Mouse (Mus musculus): ENCODE measurements around the gene Rpl3l. TPM values are rescaled to one million over a fixed set of nuclear protein-coding genes. Genes with fewer than 3 reads are reported as not detected.

Rpl3l gene
- polyA plus RNA-seq (2014; fragmentation: Nextera tagmentation; extraction: Ambion mirVana) = 0.20 TPM in 1 of 2 replicates, not detected in the other

DNA sequence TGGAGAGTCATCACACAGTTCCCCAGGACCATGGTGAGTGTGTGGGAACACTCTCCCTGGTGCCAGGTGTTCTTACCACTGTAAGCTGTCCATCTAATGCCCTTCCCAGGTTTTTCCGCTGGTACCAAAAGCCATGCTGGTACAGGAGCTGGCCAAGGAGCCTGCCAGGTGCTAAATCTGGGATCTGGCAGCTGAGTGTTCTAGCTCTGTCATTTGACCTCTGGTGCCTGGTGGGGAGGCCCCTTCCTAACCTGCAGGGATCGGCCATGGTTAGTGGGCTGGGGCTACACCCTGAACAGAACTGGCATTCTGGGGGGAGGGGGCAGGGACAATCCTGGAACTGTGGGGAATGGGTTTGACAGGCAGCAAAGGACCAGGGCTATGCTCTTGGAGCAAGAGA is at the start of gene Rpl3l:
Gene Rpl3l, plus strand, starts transcription at position 203 of the 400 bp plus-strand sequence.
- no peak within 1 kb of the TSS for H3K4me3 ChIP-seq (ENCODE audit: low read depth, low read length)
- H3K9ac ChIP-seq (replicated peaks; ENCODE audit: low read depth, low read length) = no peak within 1 kb of the TSS
- H3K9me3 ChIP-seq (ENCODE audit: control insufficient read depth, low read length) = no peaks in the 10 kb centered on the region
- 81% methylated on average over 2 of the region's 2 CpGs for WGBS
- H3K4me1 ChIP-seq (ENCODE audit: control insufficient read depth, insufficient read depth, low read length) = peaks cover 11% of the 10 kb centered on the region
- H3K27me3 ChIP-seq (ENCODE audit: control insufficient read depth, insufficient read depth, low read length) = no peaks in the 10 kb centered on the region
- no peak for ATAC-seq (ENCODE audit: low read depth)
- no peaks in the 10 kb centered on the region for H3K36me3 ChIP-seq (ENCODE audit: control insufficient read depth, insufficient read depth, low read length)
- H3K4me2 ChIP-seq (ENCODE audit: low read depth, low read length) = no peak within 1 kb of the TSS
- H3K27ac ChIP-seq (ENCODE audit: low read depth, low read length) = no peak within 1 kb of the TSS

DNA sequence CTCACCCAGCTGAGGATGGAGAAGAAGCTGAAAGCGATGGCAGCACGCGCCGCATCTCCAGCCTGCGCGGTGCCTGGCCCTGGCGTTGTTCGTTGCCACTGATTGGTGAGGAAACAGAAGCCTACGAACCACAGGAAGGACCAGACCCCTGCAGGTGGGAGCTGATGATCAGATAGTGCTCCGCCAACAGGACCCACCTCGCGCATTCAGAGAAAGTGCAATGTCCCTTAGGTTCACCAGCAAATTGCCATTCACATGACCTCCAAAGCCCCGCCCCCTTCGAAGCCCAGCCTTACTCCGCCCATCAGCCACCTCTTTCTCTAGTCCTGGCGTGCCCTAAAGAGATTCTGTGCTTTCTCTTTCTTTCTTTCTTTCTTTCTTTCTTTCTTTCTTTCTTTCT is 41.1 kb upstream of the Rpl3l start:
- Histone ChIP-seq H3K27ac (ENCODE audit: low read depth, low read length) (no peak overlapping the region), H3K4me1 (ENCODE audit: control insufficient read depth, insufficient read depth, low read length) (peaks cover 15% of the 10 kb centered on the region; the same call in 1 of the 2 replicates), H3K36me3 (ENCODE audit: control insufficient read depth, insufficient read depth, low read length) (peaks cover under 1% of the 10 kb centered on the region; the same call in 1 of the 2 replicates), H3K27me3 (ENCODE audit: control insufficient read depth, insufficient read depth, low read length) (peaks cover 13% of the 10 kb centered on the region), H3K9me3 (ENCODE audit: control insufficient read depth, low read length) (no peaks in the 10 kb centered on the region), H3K9ac (replicated peaks; ENCODE audit: low read depth, low read length) (no peak overlapping the region), H3K4me3 (ENCODE audit: low read depth, low read length) (no peak overlapping the region), H3K4me2 (ENCODE audit: low read depth, low read length) (no peak overlapping the region)
- WGBS = 34% methylated on average over 16 of the region's 16 CpGs
- no peak for ATAC-seq (ENCODE audit: low read depth)

DNA sequence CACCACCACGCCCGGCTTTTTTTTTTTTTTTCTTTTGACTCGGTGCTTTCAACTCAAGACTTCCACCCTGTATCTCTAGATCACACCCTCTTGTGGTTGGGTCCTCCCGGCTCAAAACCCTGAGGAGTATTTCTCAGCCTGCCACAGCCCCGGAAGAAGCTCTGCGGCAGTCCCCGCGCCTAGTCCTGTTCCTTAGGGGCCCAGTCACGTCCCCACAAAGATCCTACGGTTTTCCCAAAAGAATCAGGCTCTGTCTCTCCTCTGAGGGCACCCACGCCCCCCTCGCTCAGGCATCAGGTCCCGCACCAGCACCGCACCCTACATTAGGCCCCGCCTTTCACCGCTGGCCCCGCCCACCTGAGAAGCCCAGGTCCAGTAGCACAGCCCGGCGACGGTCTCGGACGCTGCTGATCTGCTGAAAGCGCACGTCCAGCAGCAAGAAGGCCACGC is 40.4 kb upstream of the Rpl3l start:
- Histone ChIP-seq H3K4me1 (ENCODE audit: control insufficient read depth, insufficient read depth, low read length) (peaks cover 15% of the 10 kb centered on the region; the same call in 1 of the 2 replicates), H3K4me2 (ENCODE audit: low read depth, low read length) (peak overlapping the region; percentile 72), H3K36me3 (ENCODE audit: control insufficient read depth, insufficient read depth, low read length) (no peaks in the 10 kb centered on the region), H3K4me3 (ENCODE audit: low read depth, low read length) (peak overlapping the region; percentile 19), H3K9me3 (ENCODE audit: control insufficient read depth, low read length) (no peaks in the 10 kb centered on the region), H3K27me3 (ENCODE audit: control insufficient read depth, insufficient read depth, low read length) (peaks cover 13% of the 10 kb centered on the region), H3K9ac (replicated peaks; ENCODE audit: low read depth, low read length) (peak overlapping the region; percentile 25), H3K27ac (ENCODE audit: low read depth, low read length) (no peak overlapping the region)
- 1% methylated on average over 25 of the region's 25 CpGs for WGBS
- ATAC-seq (ENCODE audit: low read depth) = no peak

DNA sequence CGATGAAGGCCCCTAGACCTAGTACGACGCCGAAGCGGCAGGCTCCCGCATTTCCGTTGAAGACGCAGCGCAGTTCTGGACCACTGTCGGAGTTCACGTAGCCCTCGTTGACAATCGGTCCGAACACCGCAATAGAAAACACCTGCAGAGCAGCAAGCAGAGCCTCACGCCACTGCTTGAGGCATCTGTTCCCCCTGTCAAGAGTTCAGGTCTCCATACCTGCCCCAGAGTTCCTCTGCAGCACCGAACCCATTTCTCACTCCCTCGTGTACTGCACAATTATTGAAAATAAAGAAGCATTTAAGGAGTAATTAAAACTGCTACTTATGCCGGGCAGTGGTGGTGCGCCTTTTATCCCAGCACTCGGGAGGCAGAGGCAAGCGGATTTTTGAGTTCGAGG is 40.0 kb upstream of the Rpl3l start:
- 19% methylated on average over 23 of the region's 23 CpGs for WGBS
- H3K4me1 ChIP-seq (ENCODE audit: control insufficient read depth, insufficient read depth, low read length) = peaks cover 15% of the 10 kb centered on the region; the same call in 1 of the 2 replicates
- no peaks in the 10 kb centered on the region for H3K9me3 ChIP-seq (ENCODE audit: control insufficient read depth, low read length)
- H3K4me3 ChIP-seq (ENCODE audit: low read depth, low read length) = peak overlapping the region; percentile 19
- ATAC-seq (ENCODE audit: low read depth) = no peak
- no peaks in the 10 kb centered on the region for H3K36me3 ChIP-seq (ENCODE audit: control insufficient read depth, insufficient read depth, low read length)
- peak overlapping the region; percentile 72 for H3K4me2 ChIP-seq (ENCODE audit: low read depth, low read length)
- H3K9ac ChIP-seq (replicated peaks; ENCODE audit: low read depth, low read length) = peak overlapping the region; percentile 25
- peaks cover 13% of the 10 kb centered on the region for H3K27me3 ChIP-seq (ENCODE audit: control insufficient read depth, insufficient read depth, low read length)
- H3K27ac ChIP-seq (ENCODE audit: low read depth, low read length) = no peak overlapping the region

DNA sequence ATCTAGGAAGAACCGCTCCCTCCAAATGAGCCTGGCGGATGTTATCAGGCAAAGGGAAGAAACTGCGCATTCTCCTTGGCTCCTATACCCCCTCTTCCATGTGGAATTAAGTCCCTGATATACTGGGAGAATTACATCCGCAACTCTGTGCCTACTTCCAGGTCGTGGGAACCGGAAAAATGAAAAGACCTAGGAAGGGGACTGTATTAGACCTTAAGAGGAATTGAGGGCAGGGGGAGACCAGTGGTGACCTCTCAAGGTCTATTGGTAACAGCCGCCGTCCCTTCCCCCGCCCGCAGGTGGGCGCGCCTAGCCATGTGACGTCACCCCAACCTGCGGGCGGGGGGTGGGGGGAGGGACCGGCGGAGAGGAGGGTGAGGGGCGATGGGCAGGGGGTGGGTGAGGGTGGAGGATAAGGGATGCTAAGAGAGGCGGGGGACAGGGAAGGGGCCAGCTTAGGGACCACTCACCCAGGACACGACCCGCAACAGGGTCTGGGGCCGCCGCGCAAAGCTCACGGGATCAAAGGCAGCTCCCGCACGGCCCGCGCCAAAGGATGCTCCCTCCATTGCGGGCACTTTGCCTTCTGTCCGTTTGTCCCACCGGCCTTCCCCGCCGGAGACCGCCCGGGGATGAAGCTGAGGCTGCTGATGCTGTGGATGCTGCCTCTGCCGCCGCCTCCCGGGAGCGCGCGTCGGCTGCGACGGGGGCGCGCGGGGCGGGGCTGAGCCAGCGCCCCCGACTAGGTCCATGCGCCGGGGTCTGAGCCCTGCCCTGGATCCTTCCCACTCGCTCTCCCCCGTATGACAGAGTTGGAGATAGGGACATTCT is 38.2 kb upstream of the Rpl3l start, which contains the start of gene Syngr3:
Gene Syngr3, minus strand, starts transcription at position 705 of the 831 bp plus-strand sequence.
- H3K4me1 ChIP-seq (ENCODE audit: control insufficient read depth, insufficient read depth, low read length) = peaks cover 15% of the 10 kb centered on the region; the same call in 1 of the 2 replicates
- H3K36me3 ChIP-seq (ENCODE audit: control insufficient read depth, insufficient read depth, low read length) = no peaks in the 10 kb centered on the region
- H3K9me3 ChIP-seq (ENCODE audit: control insufficient read depth, low read length) = no peaks in the 10 kb centered on the region
- ATAC-seq (ENCODE audit: low read depth) = peak; percentile 72
- H3K9ac ChIP-seq (replicated peaks; ENCODE audit: low read depth, low read length) = peak within 1 kb of the TSS; percentile 89
- WGBS = under 1% methylated on average over 50 of the region's 55 CpGs
- H3K27ac ChIP-seq (ENCODE audit: low read depth, low read length) = peak within 1 kb of the TSS; percentile 88
- peaks cover 13% of the 10 kb centered on the region for H3K27me3 ChIP-seq (ENCODE audit: control insufficient read depth, insufficient read depth, low read length)
- H3K4me2 ChIP-seq (ENCODE audit: low read depth, low read length) = peak within 1 kb of the TSS; percentile 72
- peak within 1 kb of the TSS; percentile 74 for H3K4me3 ChIP-seq (ENCODE audit: low read depth, low read length)

DNA sequence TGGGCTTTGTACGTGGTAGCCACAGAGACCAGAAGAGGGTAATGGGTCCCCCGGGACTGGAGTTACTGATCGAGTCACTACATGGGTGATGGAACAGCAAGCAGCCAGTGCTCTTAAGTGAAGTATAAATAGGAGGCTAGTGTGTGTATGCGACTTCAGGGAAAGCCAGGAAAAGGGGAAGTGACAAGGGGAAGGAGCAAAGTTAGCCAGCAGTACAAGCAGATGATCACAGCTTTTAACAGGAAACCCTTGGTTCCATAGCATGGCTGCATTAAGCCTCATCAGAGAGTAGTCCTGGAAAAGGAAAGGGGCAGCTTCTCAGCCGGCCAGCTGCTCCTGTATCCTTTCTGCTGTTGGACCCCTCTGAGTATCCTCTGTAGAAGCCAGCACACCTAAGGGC is 35.2 kb upstream of the Rpl3l start:
- Histone ChIP-seq H3K27ac (ENCODE audit: low read depth, low read length) (no peak overlapping the region), H3K9me3 (ENCODE audit: control insufficient read depth, low read length) (no peaks in the 10 kb centered on the region), H3K27me3 (ENCODE audit: control insufficient read depth, insufficient read depth, low read length) (peaks cover 12% of the 10 kb centered on the region), H3K4me3 (ENCODE audit: low read depth, low read length) (no peak overlapping the region), H3K4me1 (ENCODE audit: control insufficient read depth, insufficient read depth, low read length) (peaks cover 24% of the 10 kb centered on the region; the same call in 1 of the 2 replicates), H3K9ac (replicated peaks; ENCODE audit: low read depth, low read length) (no peak overlapping the region), H3K36me3 (ENCODE audit: control insufficient read depth, insufficient read depth, low read length) (no peaks in the 10 kb centered on the region), H3K4me2 (ENCODE audit: low read depth, low read length) (no peak overlapping the region)
- WGBS = 83% methylated on average over 5 of the region's 5 CpGs
- ATAC-seq (ENCODE audit: low read depth) = no peak

DNA sequence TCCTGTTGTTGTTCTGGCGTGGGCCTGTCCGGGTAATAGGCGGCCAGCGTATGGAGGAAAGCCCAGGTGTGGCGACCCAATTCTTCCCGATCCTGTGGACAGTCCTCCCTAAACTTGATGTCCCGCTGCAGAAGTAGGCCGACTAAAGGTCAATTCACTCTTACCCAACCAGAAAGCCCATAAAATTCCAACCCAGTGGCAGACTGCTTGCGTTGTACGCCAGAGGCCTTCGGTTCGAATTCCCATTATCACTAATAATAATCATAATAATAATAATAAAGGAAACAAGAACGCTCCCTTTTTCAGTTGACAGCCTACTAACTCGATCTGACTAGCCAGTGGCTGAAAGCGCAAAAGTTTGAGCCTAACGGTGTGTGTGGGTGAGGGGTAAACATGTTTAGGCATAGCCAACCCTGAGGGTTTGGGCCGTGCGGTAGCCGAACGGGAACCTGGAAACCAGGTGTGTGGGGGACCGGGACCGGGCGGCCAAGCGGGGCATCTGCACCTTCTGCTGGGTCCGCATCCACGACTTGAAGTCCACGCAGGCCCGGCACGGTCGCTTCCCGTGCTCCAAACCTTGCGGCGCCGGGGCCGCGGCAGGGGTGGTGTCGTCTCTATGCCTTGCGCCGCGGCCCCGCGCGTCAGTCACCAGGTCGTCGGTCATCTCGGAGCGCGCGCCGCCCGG is 32.2 kb upstream of the Rpl3l start:
- 8% methylated on average over 31 of the region's 51 CpGs for WGBS
- H3K4me2 ChIP-seq (ENCODE audit: low read depth, low read length) = peak overlapping the region; percentile 68
- no peaks in the 10 kb centered on the region for H3K9me3 ChIP-seq (ENCODE audit: control insufficient read depth, low read length)
- peaks cover 13% of the 10 kb centered on the region; the same call in 1 of the 2 replicates for H3K4me1 ChIP-seq (ENCODE audit: control insufficient read depth, insufficient read depth, low read length)
- ATAC-seq (ENCODE audit: low read depth) = no peak; the same call in 1 of the 2 replicates
- peak overlapping the region; percentile 78 for H3K27ac ChIP-seq (ENCODE audit: low read depth, low read length)
- 0 out of 2 replicates have a peak, but pooled peaks cover 2% of the 10 kb centered on the region for H3K27me3 ChIP-seq (ENCODE audit: control insufficient read depth, insufficient read depth, low read length)
- peak overlapping the region; percentile 75 for H3K4me3 ChIP-seq (ENCODE audit: low read depth, low read length)
- peaks cover 10% of the 10 kb centered on the region for H3K36me3 ChIP-seq (ENCODE audit: control insufficient read depth, insufficient read depth, low read length)
- peak overlapping the region; percentile 81 for H3K9ac ChIP-seq (replicated peaks; ENCODE audit: low read depth, low read length)

DNA sequence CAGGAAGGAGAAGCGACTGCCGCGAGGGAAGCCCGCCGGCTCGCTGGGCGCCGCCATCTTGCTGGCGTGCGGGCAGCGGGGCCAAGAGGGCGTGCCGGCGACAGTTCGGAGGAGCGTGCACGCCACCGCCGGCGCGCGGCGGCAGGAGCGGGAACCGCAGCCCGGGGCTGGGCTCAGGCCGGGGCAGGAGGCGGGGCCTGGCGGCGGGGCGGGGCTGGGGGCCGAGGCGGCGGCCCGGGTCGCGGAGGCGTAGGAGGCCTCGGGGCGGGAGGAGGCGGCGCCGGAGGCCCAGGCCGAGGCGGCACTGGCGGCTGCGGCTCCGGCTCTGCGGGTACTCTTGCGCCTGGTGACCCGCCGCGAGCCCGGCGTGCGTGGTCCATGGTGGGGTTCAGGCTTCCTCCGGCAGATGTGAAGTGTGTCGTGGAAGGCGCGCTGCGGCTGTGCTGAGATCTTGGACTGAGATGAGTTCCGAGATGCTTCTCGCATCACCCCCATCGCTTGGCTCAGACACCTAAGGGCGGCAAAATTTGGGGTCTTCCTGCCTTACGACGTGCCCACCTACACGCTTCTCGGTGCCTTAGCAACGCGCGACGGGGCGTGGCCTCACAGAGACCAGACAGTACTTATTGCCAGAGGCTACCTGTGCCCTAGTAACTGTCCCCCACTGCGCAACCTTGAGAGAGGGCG is 31.5 kb upstream of the Rpl3l start, which contains the start of the genes Gfer and Noxo1:
Gene Gfer, minus strand, starts transcription at position 146 of the 687 bp plus-strand sequence.
Gene Noxo1, plus strand, starts transcription at position 224 of the 687 bp plus-strand sequence.
- Histone ChIP-seq H3K27ac (ENCODE audit: low read depth, low read length) (peak within 1 kb of the TSS; percentile 78), H3K4me2 (ENCODE audit: low read depth, low read length) (peak within 1 kb of the TSS; percentile 68), H3K9ac (replicated peaks; ENCODE audit: low read depth, low read length) (peak within 1 kb of the TSS; percentile 81), H3K36me3 (ENCODE audit: control insufficient read depth, insufficient read depth, low read length) (peaks cover 17% of the 10 kb centered on the region), H3K9me3 (ENCODE audit: control insufficient read depth, low read length) (no peaks in the 10 kb centered on the region), H3K27me3 (ENCODE audit: control insufficient read depth, insufficient read depth, low read length) (no peaks in the 10 kb centered on the region), H3K4me1 (ENCODE audit: control insufficient read depth, insufficient read depth, low read length) (peaks cover 11% of the 10 kb centered on the region; the same call in 1 of the 2 replicates), H3K4me3 (ENCODE audit: low read depth, low read length) (peak within 1 kb of the TSS; percentile 75)
- ATAC-seq (ENCODE audit: low read depth) = peak; percentile 89
- under 1% methylated on average over 56 of the region's 76 CpGs for WGBS

All from neural tube, embryonic 14.5 days (tissue).